Mouse (Mus musculus) CH12.LX (cell line): Measurements from ENCODE around the gene Lrp2bp. TPM values are rescaled to one million over a fixed set of nuclear protein-coding genes. Genes with fewer than 3 reads are reported as not detected.

Experiments used
- DNase-seq: peaks from one replicate; pipeline ENCODE4 v3.0.0-alpha.2; 2013; ENCODE audit errors: extremely low read depth
- H3K27ac ChIP-seq: 2 replicates; pipeline ENCODE4 v1.5.1; 2012; ENCODE audit warnings: low read depth, mild to moderate bottlenecking, control low read depth, moderate library complexity; ENCODE audit not compliant: insufficient read depth
- H3K27me3 ChIP-seq: replicated peaks from 2 replicates; pipeline ENCODE3; 2012; ENCODE audit warnings: inconsistent platforms
- H3K36me3 ChIP-seq, 2 experiments: replicated peaks in 1 of 2; 2 replicates each; pipeline versions ENCODE3 to v1.6.1; 2012; ENCODE audit warnings: inconsistent platforms in 1 of 2, low read length in 1 of 2, mild to moderate bottlenecking in 1 of 2, mixed read lengths in 1 of 2, moderate library complexity in 1 of 2; ENCODE audit not compliant: control insufficient read depth in 1 of 2, insufficient read depth in 1 of 2
- H3K4me1 ChIP-seq, 2 experiments: 2 replicates each; pipeline ENCODE4 v1.6.1; 2012; ENCODE audit warnings: inconsistent platforms in 1 of 2, moderate library complexity in 1 of 2; ENCODE audit not compliant: insufficient read depth in 2 of 2, control insufficient read depth in 1 of 2
- H3K4me2 ChIP-seq: 2 replicates; pipeline ENCODE4 v1.6.1; 2012; ENCODE audit warnings: low read depth, mild to moderate bottlenecking, control low read depth; ENCODE audit not compliant: poor library complexity, insufficient read depth, severe bottlenecking
- H3K4me3 ChIP-seq, 3 experiments: fragments of 150-350 bp in 1 of 3; sonication (generic) in 1 of 3; replicated peaks in 1 of 3; 2 replicates each; pipeline versions ENCODE3 to v1.5.1; 2011 to 2012; ENCODE audit warnings: low read depth in 2 of 3, low read length in 2 of 3, mild to moderate bottlenecking in 2 of 3, moderate library complexity in 2 of 3, control low read depth in 1 of 3, improper control_type of control experiment in 1 of 3, inconsistent platforms in 1 of 3, mixed read lengths in 1 of 3; ENCODE audit not compliant: poor library complexity in 1 of 3
- H3K79me2 ChIP-seq: replicated peaks from 2 replicates; pipeline ENCODE4 v1.6.1; 2012; ENCODE audit warnings: mild to moderate bottlenecking, moderate library complexity; ENCODE audit not compliant: control insufficient read depth, poor library complexity, insufficient read depth, severe bottlenecking; ENCODE audit errors: extremely low read depth
- H3K9ac ChIP-seq: 2 replicates; pipeline ENCODE4 v1.6.1; 2012; ENCODE audit warnings: low read depth, mild to moderate bottlenecking, control low read depth, moderate library complexity; ENCODE audit not compliant: insufficient read depth
- H3K9me3 ChIP-seq: replicated peaks from 2 replicates; pipeline ENCODE3; 2012; ENCODE audit warnings: low read length, inconsistent platforms, mixed read lengths
- BHLHE40 ChIP-seq: IDR thresholded peaks from 2 replicates; pipeline ENCODE4 v1.6.1; 2011; ENCODE audit warnings: mild to moderate bottlenecking, low read depth, low read length, improper control_type of control experiment
- CHD2 ChIP-seq: IDR thresholded peaks from 2 replicates; pipeline ENCODE4 v1.6.1; 2011; ENCODE audit warnings: low read length, improper control_type of control experiment
- CTCF ChIP-seq, 2 experiments: IDR thresholded peaks in 1 of 2; conservative IDR thresholded peaks in 1 of 2; 2 replicates each; pipeline ENCODE4 v1.5.1; 2011 to 2012; ENCODE audit warnings: low read depth in 2 of 2, low read length in 2 of 2, improper control_type of control experiment in 1 of 2, inconsistent platforms in 1 of 2, mild to moderate bottlenecking in 1 of 2, moderate library complexity in 1 of 2
- E2F4 ChIP-seq: IDR thresholded peaks from 2 replicates; pipeline ENCODE4 v1.6.1; 2011; ENCODE audit warnings: low read depth, low read length, improper control_type of control experiment; ENCODE audit not compliant: insufficient replicate concordance
- ELF1 ChIP-seq: IDR thresholded peaks from 2 replicates; pipeline ENCODE4 v1.6.1; 2014; ENCODE audit warnings: low read depth, mild to moderate bottlenecking, inconsistent platforms, low read length, improper control_type of control experiment
- EP300 ChIP-seq: IDR thresholded peaks from 2 replicates; pipeline ENCODE4 v1.6.1; 2011; ENCODE audit warnings: low read length, improper control_type of control experiment
- GABPA ChIP-seq: IDR thresholded peaks from 2 replicates; pipeline ENCODE4 v1.6.1; 2012; ENCODE audit warnings: low read depth, low read length, improper control_type of control experiment, inconsistent platforms; ENCODE audit not compliant: insufficient replicate concordance
- HCFC1 ChIP-seq: IDR thresholded peaks from 2 replicates; pipeline ENCODE4 v1.6.1; 2012; ENCODE audit warnings: low read depth, mild to moderate bottlenecking, inconsistent platforms, low read length, improper control_type of control experiment
- IRF4 ChIP-seq: IDR thresholded peaks from 2 replicates; pipeline ENCODE4 v1.6.1; 2014; ENCODE audit warnings: low read depth, mild to moderate bottlenecking, inconsistent platforms, low read length, improper control_type of control experiment
- JUN ChIP-seq: IDR thresholded peaks from 2 replicates; pipeline ENCODE4 v1.6.1; 2011; ENCODE audit warnings: low read depth, mild to moderate bottlenecking, low read length, improper control_type of control experiment, moderate library complexity; ENCODE audit not compliant: insufficient read depth
- JUND ChIP-seq: conservative IDR thresholded peaks from 2 replicates; pipeline ENCODE4 v1.6.1; 2011; ENCODE audit warnings: low read depth, low read length, improper control_type of control experiment
- MEF2A ChIP-seq: IDR thresholded peaks from 2 replicates; pipeline ENCODE4 v1.6.1; 2014; ENCODE audit warnings: low read depth, mild to moderate bottlenecking, inconsistent platforms, low read length, improper control_type of control experiment, borderline replicate concordance
- MXI1 ChIP-seq: IDR thresholded peaks from 2 replicates; pipeline ENCODE4 v1.6.1; 2011; ENCODE audit warnings: mild to moderate bottlenecking, low read depth, low read length, improper control_type of control experiment
- MYC ChIP-seq: IDR thresholded peaks from 2 replicates; pipeline ENCODE4 v1.6.1; 2011; ENCODE audit warnings: low read depth, mild to moderate bottlenecking, improper control_type of control experiment, low read length
- NRF1 ChIP-seq: IDR thresholded peaks from 2 replicates; pipeline ENCODE4 v1.6.1; 2014; ENCODE audit warnings: low read depth, mild to moderate bottlenecking, inconsistent platforms, low read length, improper control_type of control experiment, moderate library complexity
- PAX5 ChIP-seq: IDR thresholded peaks from 2 replicates; pipeline ENCODE4 v1.6.1; 2012; ENCODE audit warnings: low read length, inconsistent platforms, mixed read lengths
- SIN3A ChIP-seq: IDR thresholded peaks from 2 replicates; pipeline ENCODE4 v1.6.1; 2012; ENCODE audit warnings: low read length, improper control_type of control experiment, inconsistent platforms
- TBP ChIP-seq: conservative IDR thresholded peaks from 2 replicates; pipeline ENCODE4 v1.6.1; 2011; ENCODE audit warnings: low read depth, low read length, improper control_type of control experiment
- TCF12 ChIP-seq: IDR thresholded peaks from 2 replicates; pipeline ENCODE4 v1.6.1; 2014; ENCODE audit warnings: low read depth, mild to moderate bottlenecking, inconsistent platforms, low read length, improper control_type of control experiment
- UBTF ChIP-seq: IDR thresholded peaks from 2 replicates; pipeline ENCODE4 v1.6.1; 2012; ENCODE audit warnings: low read depth, mild to moderate bottlenecking, inconsistent platforms, low read length, improper control_type of control experiment, moderate library complexity
- USF1 ChIP-seq: IDR thresholded peaks from 2 replicates; pipeline ENCODE4 v1.6.1; 2014; ENCODE audit warnings: low read depth, mild to moderate bottlenecking, inconsistent platforms, low read length, improper control_type of control experiment
- USF2 ChIP-seq: conservative IDR thresholded peaks from 2 replicates; pipeline ENCODE4 v1.6.1; 2011; ENCODE audit warnings: low read depth, low read length, improper control_type of control experiment
- ZC3H11A ChIP-seq: IDR thresholded peaks from 2 replicates; pipeline ENCODE4 v1.6.1; 2012; ENCODE audit warnings: low read depth, mild to moderate bottlenecking, inconsistent platforms, low read length, improper control_type of control experiment
- ZKSCAN1 ChIP-seq: IDR thresholded peaks from 2 replicates; pipeline ENCODE4 v1.6.1; 2012; ENCODE audit warnings: low read depth, inconsistent platforms, low read length, improper control_type of control experiment, borderline replicate concordance
- ZMIZ1 ChIP-seq: IDR thresholded peaks from 2 replicates; pipeline ENCODE4 v1.6.1; 2012; ENCODE audit warnings: low read depth, mild to moderate bottlenecking, inconsistent platforms, low read length, improper control_type of control experiment
- ZNF384 ChIP-seq: IDR thresholded peaks from 2 replicates; pipeline ENCODE4 v1.6.1; 2012; ENCODE audit warnings: low read depth, low read length, improper control_type of control experiment, inconsistent platforms
- dilution Hi-C: fragments of 300-500 bp; cut with MboI; formaldehyde crosslinking; loops from 2 replicates; pipeline ENCODE4 v1.14.3; 2020; ENCODE audit warnings: low sequenced_read_pairs; ENCODE audit not compliant: extremely low pct_unique_long_range_greater_than_20kb, extremely low pct_ligation_motif_present
- in situ Hi-C: fragments of 300-500 bp; cut with MboI; formaldehyde crosslinking; loops from 3 replicates; pipeline ENCODE4 v1.14.3; 2019; ENCODE audit warnings: low sequenced_read_pairs, low pct_ligation_motif_present, low pct_unique_long_range_greater_than_20kb, mixed read lengths
- polyA plus RNA-seq: library from polyadenylated mRNA; unstranded; fragments of >175 nt; gene quantifications from 2 replicates; pipeline ENCODE4 v1.2.1, GENCODE M21; 2012; ENCODE audit warnings: low read depth; ENCODE audit not compliant: insufficient read length
- total RNA-seq, 2 experiments: library from RNA; depleted of rRNA; stranded (reverse); fragments of 300-350 nt in 1 of 2; fragments of >200 nt in 1 of 2; gene quantifications; 2 replicates each; pipeline ENCODE4 v1.2.3; 2012 to 2014

The Lrp2bp gene
- total and polyA plus RNA-seq, 3 experiments: 0.43 TPM; not detected in 2

- H3K36me3 ChIP-seq: no peaks in the 10 kb centered on the region
- H3K9ac ChIP-seq: no peak overlapping the region
- H3K4me1 ChIP-seq: no peaks in the 10 kb centered on the region
- no peak overlapping the region for H3K27ac ChIP-seq
- no peak for DNase-seq
- no peaks in the 10 kb centered on the region for H3K27me3 ChIP-seq
- H3K79me2 ChIP-seq: no peaks in the 10 kb centered on the region
- dilution Hi-C loops (no loop called here), in situ Hi-C loops (no loop called here)
- no peak for TF ChIP-seq ZC3H11A
- TF ChIP-seq E2F4: no peak
- TF ChIP-seq ELF1: no peak
- TF ChIP-seq ZKSCAN1: no peak
- TF ChIP-seq BHLHE40: no peak
- TF ChIP-seq TBP: no peak
- no peak overlapping the region for H3K4me3 ChIP-seq
- no peaks in the 10 kb centered on the region for H3K9me3 ChIP-seq
- no peak overlapping the region for H3K4me2 ChIP-seq
Measured at GRCm38 (mm10) chr8:46022758-46023157, 23.7 kb downstream of the Lrp2bp start.

DNA sequence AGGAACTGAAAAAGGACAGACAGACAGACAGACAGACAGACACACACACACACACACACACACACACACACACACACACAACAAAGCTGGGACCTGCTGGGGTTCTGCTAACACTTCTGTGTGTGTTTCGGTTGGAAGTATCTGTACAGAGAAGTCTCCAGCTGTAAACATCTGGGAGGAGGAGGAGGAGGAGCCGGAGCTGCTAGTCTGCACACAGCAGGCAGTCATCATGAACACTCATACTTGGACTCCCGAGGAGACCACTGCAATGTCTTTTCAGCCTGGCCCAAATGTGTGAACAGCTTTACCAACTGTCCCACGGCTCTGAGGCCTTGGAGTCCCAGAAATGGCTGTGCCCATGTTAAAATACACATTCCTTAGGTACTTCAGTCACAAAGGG, 25.3 kb downstream of the Lrp2bp start:
- Histone ChIP-seq H3K27ac (no peak overlapping the region), H3K4me3 (no peak overlapping the region), H3K27me3 (no peaks in the 10 kb centered on the region), H3K9ac (no peak overlapping the region), H3K79me2 (no peaks in the 10 kb centered on the region), H3K36me3 (no peaks in the 10 kb centered on the region), H3K4me1 (no peaks in the 10 kb centered on the region), H3K9me3 (no peaks in the 10 kb centered on the region), H3K4me2 (no peak overlapping the region)
- no peak for DNase-seq
- in situ Hi-C loops: no loop called here
- dilution Hi-C loops: no loop called here
- no peak for TF ChIP-seq UBTF
- TF ChIP-seq BHLHE40: no peak
- TF ChIP-seq MXI1: no peak
- no peak for TF ChIP-seq USF2
- TF ChIP-seq IRF4: no peak
- TF ChIP-seq NRF1: no peak
- no peak for TF ChIP-seq TCF12
- TF ChIP-seq CHD2: no peak

DNA sequence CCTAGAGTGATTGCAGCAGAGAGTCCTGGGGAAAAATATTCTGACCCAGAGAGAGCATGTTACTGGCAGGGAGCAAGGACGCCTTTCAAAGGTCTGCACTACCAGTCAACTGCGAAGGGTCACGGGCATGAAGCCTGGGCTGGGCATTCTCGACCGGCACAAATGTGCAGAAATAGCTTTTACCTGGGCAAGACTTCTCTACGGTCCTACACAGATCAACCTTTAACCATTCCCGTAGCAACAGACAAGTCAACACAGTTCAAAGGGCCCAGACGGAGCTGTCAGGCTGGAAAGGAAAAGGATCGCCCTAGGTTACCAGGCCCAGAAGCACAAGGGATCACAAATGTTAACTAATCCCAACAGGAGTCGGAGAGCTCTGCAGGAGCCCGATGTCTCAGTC, 37.1 kb downstream of the Lrp2bp start:
- DNase-seq: no peak
- peaks cover 6 to 19% of the 10 kb centered on the region in 2 experiments for H3K4me1 ChIP-seq
- in situ Hi-C loops (no loop called here), dilution Hi-C loops (no loop called here)
- peaks cover 10 to 32% of the 10 kb centered on the region in 2 experiments for H3K36me3 ChIP-seq
- H3K27me3 ChIP-seq: no peaks in the 10 kb centered on the region
- H3K4me2 ChIP-seq: no peak overlapping the region
- no peak overlapping the region for H3K4me3 ChIP-seq
- TF ChIP-seq HCFC1 (no peak), GABPA (no peak), ZMIZ1 (no peak), EP300 (no peak), JUN (no peak), ZNF384 (no peak), PAX5 (no peak), USF1 (no peak), CTCF (conservative IDR thresholded peaks at IDR 0.05 in 1 of 2, IDR thresholded peaks at IDR 0.05 in 1 of 2; ENCODE audit: low read depth in 2 of 2, low read length in 2 of 2) (no peak), MEF2A (no peak), IRF4 (no peak), MYC (no peak), ZKSCAN1 (no peak), MXI1 (no peak), JUND (no peak), SIN3A (no peak)
- H3K27ac ChIP-seq: no peak overlapping the region
- no peaks in the 10 kb centered on the region for H3K9me3 ChIP-seq
- H3K9ac ChIP-seq: no peak overlapping the region
- H3K79me2 ChIP-seq: no peaks in the 10 kb centered on the region
